Mouse (Mus musculus): ENCODE data around the gene Tars.

DNA sequence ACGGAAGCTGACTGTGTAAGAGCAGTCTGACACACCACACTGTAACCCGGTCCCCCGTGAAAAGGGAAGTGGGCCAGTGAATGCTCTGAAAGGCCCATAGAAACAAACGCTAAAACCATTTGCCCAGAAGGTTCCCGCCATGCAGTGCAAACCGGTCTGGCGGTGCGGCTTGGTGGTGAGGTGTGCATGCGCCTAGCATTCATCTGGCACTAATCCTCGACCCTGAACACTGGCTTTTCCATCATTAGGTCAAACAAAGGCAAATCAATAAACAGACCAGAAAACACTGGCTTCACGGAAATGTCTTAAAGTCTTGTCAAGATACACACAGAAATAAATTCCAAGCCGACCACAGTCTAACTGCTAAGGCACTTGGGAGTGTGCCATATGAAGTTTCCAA is 16.9 kb downstream of the Tars start:
- TF ChIP-seq CTCF (IDR thresholded peaks at IDR 0.05; ENCODE audit: low read depth) (no peak), EP300 (IDR thresholded peaks at IDR 0.05; ENCODE audit: low read depth) (no peak)
